ENCODE assay signal across 11 mouse cellular contexts in the genomic region with DNA sequence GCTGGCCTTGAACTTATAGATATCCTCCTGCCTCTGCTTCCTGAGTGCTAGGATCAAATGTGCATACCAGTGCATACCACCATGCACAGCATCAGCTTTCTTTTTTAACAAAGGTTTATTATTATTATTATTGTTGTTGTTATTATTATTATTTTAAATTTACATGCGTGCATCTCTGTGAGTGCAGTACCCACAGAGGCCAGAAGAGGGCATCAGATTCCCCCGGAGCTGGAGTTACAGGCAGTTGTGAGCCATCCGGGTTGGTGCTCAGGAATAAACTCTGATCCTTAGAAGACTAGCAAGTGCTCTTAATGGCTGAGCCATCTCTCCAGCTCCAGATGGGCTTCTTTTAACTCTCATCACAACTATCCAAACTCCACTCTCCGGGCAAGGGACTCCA. TPM values are rescaled to one million over a fixed set of nuclear protein-coding genes. Genes with fewer than 3 reads are reported as not detected.
DNase-seq lines count a peak whose midpoint lies in the region; ATAC-seq and TF ChIP-seq lines count a peak whose summit lies in the region.
"Had no signal": no experiment of that assay in that cellular context is flagged by ENCODE, and none has a peak within 500 bp of the region (broad histone marks: within the 10 kb centered on the region; RNA-seq: fewer than 3 reads in every experiment).

No protein-coding gene starts in this region.

- H3K27ac ChIP-seq in heart, postnatal 0 days (ENCODE audit: low read depth), result no peak overlapping the region
- H3K27ac ChIP-seq in midbrain, embryonic 14.5 days (replicated peaks; ENCODE audit: low read depth, low read length), result no peak overlapping the region
- no peak overlapping the region for H3K27ac ChIP-seq in midbrain, embryonic 10.5 days (replicated peaks)
- H3K27ac ChIP-seq: lung, embryonic 15.5 days had no signal

- no peak for DNase-seq in heart, postnatal 0 days (ENCODE audit: low spot score)
- no peak for DNase-seq in heart, postnatal 10 days
- DNase-seq in midbrain, embryonic 14.5 days, result peak; percentile 47
- no peak for DNase-seq in midbrain, embryonic 10.5 days (ENCODE audit: low spot score)
- DNase-seq in ZHBTc4 (ENCODE audit: low read depth, low spot score), result peak; percentile 73
- DNase-seq in retina, postnatal 1 day, result peak; percentile 54
- no peak for DNase-seq in right cerebral cortex, postnatal 36 days (ENCODE audit: low spot score in 2 of 2)
- DNase-seq: adrenal gland, postnatal 36 days had no signal

- no peak overlapping the region for H3K9ac ChIP-seq in heart, postnatal 0 days (replicated peaks; ENCODE audit: low read depth, low read length)
- no peak overlapping the region for H3K9ac ChIP-seq in midbrain, embryonic 14.5 days (replicated peaks; ENCODE audit: low read length)
- H3K9ac ChIP-seq: lung, embryonic 15.5 days had no signal

- no peak for ATAC-seq in heart, postnatal 0 days (ENCODE audit: insufficient read depth, low read depth)
- ATAC-seq in midbrain, embryonic 14.5 days (ENCODE audit: low FRiP score, low TSS enrichment), result no peak
- ATAC-seq in frontal cortex, adult (ENCODE audit: low TSS enrichment), result no peak
- ATAC-seq: forebrain, embryonic 16.5 days had no signal

- no peak overlapping the region for H3K4me2 ChIP-seq in heart, postnatal 0 days (ENCODE audit: low read depth, low read length)
- H3K4me2 ChIP-seq in midbrain, embryonic 14.5 days (ENCODE audit: low read length), result no peak overlapping the region
- H3K4me2 ChIP-seq: lung, embryonic 15.5 days had no signal

- intact Hi-C loops in heart, postnatal 10 days (cut with DNase I), result no loop called here

- TF ChIP-seq EP300 in heart, postnatal 0 days (IDR thresholded peaks at IDR 0.05; ENCODE audit: low read depth), result no peak

- H3K27me3 ChIP-seq in heart, postnatal 0 days (ENCODE audit: control insufficient read depth, insufficient read depth, low read length), result no peaks in the 10 kb centered on the region
- H3K27me3 ChIP-seq in midbrain, embryonic 14.5 days (ENCODE audit: control insufficient read depth, insufficient read depth, low read length), result no peaks in the 10 kb centered on the region
- no peaks in the 10 kb centered on the region for H3K27me3 ChIP-seq in midbrain, embryonic 10.5 days (ENCODE audit: low read depth, poor library complexity, severe bottlenecking)
- H3K27me3 ChIP-seq: lung, embryonic 15.5 days had no signal

- no peaks in the 10 kb centered on the region for H3K9me3 ChIP-seq in heart, postnatal 0 days (replicated peaks; ENCODE audit: control insufficient read depth, low read length)
- H3K9me3 ChIP-seq in midbrain, embryonic 14.5 days (ENCODE audit: control insufficient read depth, low read length), result no peaks in the 10 kb centered on the region
- H3K9me3 ChIP-seq in midbrain, embryonic 10.5 days (replicated peaks), result no peaks in the 10 kb centered on the region
- H3K9me3 ChIP-seq: lung, embryonic 15.5 days had no signal

- H3K4me3 ChIP-seq in heart, postnatal 0 days (ENCODE audit: low read depth, low read length), result no peak overlapping the region
- H3K4me3 ChIP-seq in midbrain, embryonic 14.5 days (replicated peaks; ENCODE audit: low read depth, low read length), result no peak overlapping the region
- H3K4me3 ChIP-seq in midbrain, embryonic 10.5 days, result no peak overlapping the region
- H3K4me3 ChIP-seq: lung, embryonic 15.5 days had no signal

- no peaks in the 10 kb centered on the region for H3K4me1 ChIP-seq in heart, postnatal 0 days (ENCODE audit: control insufficient read depth, insufficient read depth)
- peaks cover 20% of the 10 kb centered on the region for H3K4me1 ChIP-seq in midbrain, embryonic 14.5 days (ENCODE audit: control insufficient read depth, insufficient read depth, low read length)
- peaks cover 24% of the 10 kb centered on the region for H3K4me1 ChIP-seq in midbrain, embryonic 10.5 days

- no peaks in the 10 kb centered on the region for H3K36me3 ChIP-seq in heart, postnatal 0 days (replicated peaks; ENCODE audit: control insufficient read depth, insufficient read depth, low read length)
- no peaks in the 10 kb centered on the region for H3K36me3 ChIP-seq in midbrain, embryonic 14.5 days (ENCODE audit: control insufficient read depth, insufficient read depth, low read length)
- no peaks in the 10 kb centered on the region for H3K36me3 ChIP-seq in midbrain, embryonic 10.5 days
- H3K36me3 ChIP-seq: lung, embryonic 15.5 days had no signal

- 36% methylated on average over 4 of the region's 4 CpGs for WGBS in heart, postnatal 0 days
- WGBS in midbrain, embryonic 14.5 days, result 44% methylated on average over 4 of the region's 4 CpGs
- WGBS in midbrain, embryonic 10.5 days, result 41% methylated on average over 4 of the region's 4 CpGs

- peak; percentile 14; the same call in 1 of the 2 replicates for TF ChIP-seq CTCF in heart, postnatal 0 days (IDR thresholded peaks at IDR 0.05; ENCODE audit: low read depth)

RNA-seq across cellular contexts. Expression of a gene that starts 6.9 kb away (rescaled TPM):
- 0.31 TPM in 1 of 2 replicates, not detected in the other for total RNA-seq in heart, postnatal 0 days (2014; rRNA removed; ENCODE audit: low replicate concordance)
- polyA plus RNA-seq in heart, postnatal 0 days (2015; fragmentation: Nextera tagmentation; extraction: Ambion mirVana), result 0.03 TPM in 1 of 2 replicates, not detected in the other
- total RNA-seq in heart, postnatal 10 days (2021), result under 1 TPM; 0.24 to 0.25 TPM
- 59.8 and 66.2 TPM in 2 replicates for polyA plus RNA-seq in midbrain, embryonic 14.5 days (2014; fragmentation: Nextera tagmentation; extraction: Ambion mirVana)
- 14.0 and 26.1 TPM in 2 replicates for polyA plus RNA-seq in midbrain, embryonic 10.5 days (2016; fragmentation: Nextera tagmentation; extraction: Ambion mirVana)

RNA-seq across cellular contexts. Expression of a gene that starts 21.5 kb away (rescaled TPM):
- 389 and 420 TPM in 2 replicates for total RNA-seq in heart, postnatal 0 days (2014; rRNA removed; ENCODE audit: low replicate concordance)
- 2,045 and 2,081 TPM in 2 replicates for polyA plus RNA-seq in heart, postnatal 0 days (2015; fragmentation: Nextera tagmentation; extraction: Ambion mirVana)
- 1,000 to 10,000 TPM; 1,661 to 1,664 TPM for total RNA-seq in heart, postnatal 10 days (2021)
- polyA plus RNA-seq in midbrain, embryonic 14.5 days (2014; fragmentation: Nextera tagmentation; extraction: Ambion mirVana), result 573 and 587 TPM in 2 replicates
- polyA plus RNA-seq in midbrain, embryonic 10.5 days (2016; fragmentation: Nextera tagmentation; extraction: Ambion mirVana), result 616 and 619 TPM in 2 replicates

RNA-seq across cellular contexts. Expression of a gene that starts 21.6 kb away (rescaled TPM):
- not detected in 2 replicates for total RNA-seq in heart, postnatal 0 days (2014; rRNA removed; ENCODE audit: low replicate concordance)
- polyA plus RNA-seq in heart, postnatal 0 days (2015; fragmentation: Nextera tagmentation; extraction: Ambion mirVana), result 0.18 and 0.42 TPM in 2 replicates
- not detected for total RNA-seq in heart, postnatal 10 days (2021)
- polyA plus RNA-seq in midbrain, embryonic 14.5 days (2014; fragmentation: Nextera tagmentation; extraction: Ambion mirVana), result 0.23 and 0.63 TPM in 2 replicates
- polyA plus RNA-seq in midbrain, embryonic 10.5 days (2016; fragmentation: Nextera tagmentation; extraction: Ambion mirVana), result 0.41 TPM in 1 of 2 replicates, not detected in the other

RNA-seq across cellular contexts. Expression of a gene that starts 55.5 kb away (rescaled TPM):
- 25.6 and 32.6 TPM in 2 replicates for total RNA-seq in heart, postnatal 0 days (2014; rRNA removed; ENCODE audit: low replicate concordance)
- 33.9 and 34.2 TPM in 2 replicates for polyA plus RNA-seq in heart, postnatal 0 days (2015; fragmentation: Nextera tagmentation; extraction: Ambion mirVana)
- 10 to 100 TPM; 10.0 to 17.4 TPM for total RNA-seq in heart, postnatal 10 days (2021)
- 76.8 and 79.8 TPM in 2 replicates for polyA plus RNA-seq in midbrain, embryonic 14.5 days (2014; fragmentation: Nextera tagmentation; extraction: Ambion mirVana)
- polyA plus RNA-seq in midbrain, embryonic 10.5 days (2016; fragmentation: Nextera tagmentation; extraction: Ambion mirVana), result 64.1 and 65.9 TPM in 2 replicates

Comparison
In these comparisons a context has a peak if more than half of its experiments do, and no peak if none do; other contexts are left out.
1. DNase-seq: peak in midbrain, embryonic 14.5 days (single experiment), ZHBTc4 (single experiment) and retina, postnatal 1 day (single experiment); none in heart, postnatal 0 days (single experiment), heart, postnatal 10 days (0 of 2), midbrain, embryonic 10.5 days (single experiment) and right cerebral cortex, postnatal 36 days (0 of 2).
2. RNA of a gene that starts 6.9 kb away (polyA plus RNA-seq): 59.8 to 66.2 TPM in midbrain, embryonic 14.5 days and 14.0 to 26.1 TPM in midbrain, embryonic 10.5 days; 0.03 TPM in heart, postnatal 0 days; every median in the first group is over 10 times any median in the second.